Mouse (Mus musculus): ENCODE measurements around the gene Peak1. TPM values are rescaled to one million over a fixed set of nuclear protein-coding genes. Genes with fewer than 3 reads are reported as not detected.

Gene Peak1
- polyA plus RNA-seq, 1 experiment from 2014 or later = 2.2 TPM

- Histone ChIP-seq H3K9ac (ENCODE audit: low read depth, low read length) (no peak overlapping the region), H3K9me3 (replicated peaks; ENCODE audit: control insufficient read depth, low read length, poor library complexity, severe bottlenecking) (no peaks in the 10 kb centered on the region), H3K4me3 (ENCODE audit: low read depth, low read length) (no peak overlapping the region), H3K27me3 (ENCODE audit: control insufficient read depth, insufficient read depth, low read depth, low read length) (no peaks in the 10 kb centered on the region), H3K36me3 (ENCODE audit: control insufficient read depth, insufficient read depth, low read length) (no peaks in the 10 kb centered on the region), H3K4me1 (ENCODE audit: control insufficient read depth, insufficient read depth, low read length) (no peaks in the 10 kb centered on the region; the same call in 1 of the 2 replicates), H3K27ac (ENCODE audit: low read length) (no peak overlapping the region), H3K4me2 (ENCODE audit: low read length) (no peak overlapping the region)
- WGBS = 90% methylated on average over 5 of the region's 5 CpGs
- ATAC-seq = no peak
Measured at GRCm38 (mm10) chr9:56207516-56207915, 210.4 kb downstream of the Peak1 start.

GRCm38 (mm10) chr9:56207083-56207482 is 210.8 kb downstream of the Peak1 start:
- no peak for ATAC-seq
- 89% methylated on average over 10 of the region's 10 CpGs for WGBS

GRCm38 (mm10) chr9:56205336-56205735 is 212.5 kb downstream of the Peak1 start:
- Histone ChIP-seq H3K4me3 (ENCODE audit: low read depth, low read length) (no peak overlapping the region), H3K9ac (ENCODE audit: low read depth, low read length) (no peak overlapping the region), H3K27ac (ENCODE audit: low read length) (no peak overlapping the region), H3K4me1 (ENCODE audit: control insufficient read depth, insufficient read depth, low read length) (no peaks in the 10 kb centered on the region; the same call in 1 of the 2 replicates), H3K9me3 (replicated peaks; ENCODE audit: control insufficient read depth, low read length, poor library complexity, severe bottlenecking) (no peaks in the 10 kb centered on the region), H3K4me2 (ENCODE audit: low read length) (no peak overlapping the region), H3K27me3 (ENCODE audit: control insufficient read depth, insufficient read depth, low read depth, low read length) (no peaks in the 10 kb centered on the region), H3K36me3 (ENCODE audit: control insufficient read depth, insufficient read depth, low read length) (no peaks in the 10 kb centered on the region)
- WGBS = 89% methylated on average over 11 of the region's 11 CpGs
- ATAC-seq = no peak

More at GRCm38 (mm10) chr9:56207083-56207482, 210.8 kb downstream of the Peak1 start:
- H3K9ac ChIP-seq (ENCODE audit: low read depth, low read length) = no peak overlapping the region
- no peak overlapping the region for H3K4me3 ChIP-seq (ENCODE audit: low read depth, low read length)
- no peak overlapping the region for H3K27ac ChIP-seq (ENCODE audit: low read length)
- no peaks in the 10 kb centered on the region for H3K36me3 ChIP-seq (ENCODE audit: control insufficient read depth, insufficient read depth, low read length)
- H3K4me2 ChIP-seq (ENCODE audit: low read length) = no peak overlapping the region
- H3K4me1 ChIP-seq (ENCODE audit: control insufficient read depth, insufficient read depth, low read length) = no peaks in the 10 kb centered on the region; the same call in 1 of the 2 replicates
- no peaks in the 10 kb centered on the region for H3K9me3 ChIP-seq (replicated peaks; ENCODE audit: control insufficient read depth, low read length, poor library complexity, severe bottlenecking)
- no peaks in the 10 kb centered on the region for H3K27me3 ChIP-seq (ENCODE audit: control insufficient read depth, insufficient read depth, low read depth, low read length)

GRCm38 (mm10) chr9:56204316-56204715 is 213.6 kb downstream of the Peak1 start:
- ATAC-seq = no peak
- Histone ChIP-seq H3K27ac (ENCODE audit: low read length) (no peak overlapping the region), H3K4me1 (ENCODE audit: control insufficient read depth, insufficient read depth, low read length) (no peaks in the 10 kb centered on the region; the same call in 1 of the 2 replicates), H3K4me2 (ENCODE audit: low read length) (no peak overlapping the region), H3K27me3 (ENCODE audit: control insufficient read depth, insufficient read depth, low read depth, low read length) (no peaks in the 10 kb centered on the region), H3K9me3 (replicated peaks; ENCODE audit: control insufficient read depth, low read length, poor library complexity, severe bottlenecking) (no peaks in the 10 kb centered on the region), H3K9ac (ENCODE audit: low read depth, low read length) (no peak overlapping the region), H3K4me3 (ENCODE audit: low read depth, low read length) (no peak overlapping the region), H3K36me3 (ENCODE audit: control insufficient read depth, insufficient read depth, low read length) (no peaks in the 10 kb centered on the region)
- 93% methylated on average over 4 of the region's 4 CpGs for WGBS

- peak; percentile 76; the same call in 1 of the 2 replicates for ATAC-seq
- Histone ChIP-seq H3K4me2 (ENCODE audit: low read length) (0 out of 2 replicates have a peak overlapping the region, but pooled peaks have one; percentile 16), H3K27me3 (ENCODE audit: control insufficient read depth, insufficient read depth, low read depth, low read length) (no peaks in the 10 kb centered on the region), H3K27ac (ENCODE audit: low read length) (no peak overlapping the region), H3K9me3 (replicated peaks; ENCODE audit: control insufficient read depth, low read length, poor library complexity, severe bottlenecking) (no peaks in the 10 kb centered on the region), H3K4me3 (ENCODE audit: low read depth, low read length) (no peak overlapping the region), H3K36me3 (ENCODE audit: control insufficient read depth, insufficient read depth, low read length) (no peaks in the 10 kb centered on the region), H3K9ac (ENCODE audit: low read depth, low read length) (peak overlapping the region; percentile 35; the same call in 1 of the 2 replicates), H3K4me1 (ENCODE audit: control insufficient read depth, insufficient read depth, low read length) (no peaks in the 10 kb centered on the region; the same call in 1 of the 2 replicates)
- WGBS = 37% methylated on average over 14 of the region's 14 CpGs
Measured at GRCm38 (mm10) chr9:56200645-56201314, 217.1 kb downstream of the Peak1 start.

GRCm38 (mm10) chr9:56200200-56200599 is 217.7 kb downstream of the Peak1 start:
- Histone ChIP-seq H3K9ac (ENCODE audit: low read depth, low read length) (peak overlapping the region; percentile 35; the same call in 1 of the 2 replicates), H3K4me1 (ENCODE audit: control insufficient read depth, insufficient read depth, low read length) (no peaks in the 10 kb centered on the region; the same call in 1 of the 2 replicates), H3K9me3 (replicated peaks; ENCODE audit: control insufficient read depth, low read length, poor library complexity, severe bottlenecking) (no peaks in the 10 kb centered on the region), H3K27me3 (ENCODE audit: control insufficient read depth, insufficient read depth, low read depth, low read length) (no peaks in the 10 kb centered on the region), H3K36me3 (ENCODE audit: control insufficient read depth, insufficient read depth, low read length) (no peaks in the 10 kb centered on the region), H3K4me2 (ENCODE audit: low read length) (no peak overlapping the region), H3K27ac (ENCODE audit: low read length) (no peak overlapping the region), H3K4me3 (ENCODE audit: low read depth, low read length) (no peak overlapping the region)
- ATAC-seq = no peak
- WGBS = 59% methylated on average over 2 of the region's 2 CpGs

- H3K4me3 ChIP-seq (ENCODE audit: low read depth, low read length) = no peak overlapping the region
- H3K4me1 ChIP-seq (ENCODE audit: control insufficient read depth, insufficient read depth, low read length) = peaks cover 3% of the 10 kb centered on the region; the same call in 1 of the 2 replicates
- 80% methylated on average over 4 of the region's 4 CpGs for WGBS
- no peaks in the 10 kb centered on the region for H3K27me3 ChIP-seq (ENCODE audit: control insufficient read depth, insufficient read depth, low read depth, low read length)
- H3K9me3 ChIP-seq (replicated peaks; ENCODE audit: control insufficient read depth, low read length, poor library complexity, severe bottlenecking) = no peaks in the 10 kb centered on the region
- no peaks in the 10 kb centered on the region for H3K36me3 ChIP-seq (ENCODE audit: control insufficient read depth, insufficient read depth, low read length)
- H3K27ac ChIP-seq (ENCODE audit: low read length) = no peak overlapping the region
- H3K9ac ChIP-seq (ENCODE audit: low read depth, low read length) = no peak overlapping the region
- no peak overlapping the region for H3K4me2 ChIP-seq (ENCODE audit: low read length)
- no peak for ATAC-seq
Measured at GRCm38 (mm10) chr9:56196921-56197320, 220.9 kb downstream of the Peak1 start.

GRCm38 (mm10) chr9:56195193-56195592 is 222.7 kb downstream of the Peak1 start:
- no peak for ATAC-seq
- H3K27ac ChIP-seq (ENCODE audit: low read length) = no peak overlapping the region
- no peaks in the 10 kb centered on the region for H3K27me3 ChIP-seq (ENCODE audit: control insufficient read depth, insufficient read depth, low read depth, low read length)
- H3K4me1 ChIP-seq (ENCODE audit: control insufficient read depth, insufficient read depth, low read length) = peaks cover 4% of the 10 kb centered on the region; the same call in 1 of the 2 replicates
- no peak overlapping the region for H3K4me3 ChIP-seq (ENCODE audit: low read depth, low read length)
- H3K9ac ChIP-seq (ENCODE audit: low read depth, low read length) = no peak overlapping the region
- 46% methylated on average over 3 of the region's 3 CpGs for WGBS
- H3K4me2 ChIP-seq (ENCODE audit: low read length) = no peak overlapping the region
- H3K36me3 ChIP-seq (ENCODE audit: control insufficient read depth, insufficient read depth, low read length) = no peaks in the 10 kb centered on the region
- H3K9me3 ChIP-seq (replicated peaks; ENCODE audit: control insufficient read depth, low read length, poor library complexity, severe bottlenecking) = no peaks in the 10 kb centered on the region
